Mouse (Mus musculus) 3T3-L1 (cell line): ENCODE measurements around the gene Vezt.

Experiments
- DNase-seq: peaks from one replicate; pipeline ENCODE4 v3.0.0-alpha.2; 2015; ENCODE audit warnings: low read depth, low spot score

Gene Vezt

DNA sequence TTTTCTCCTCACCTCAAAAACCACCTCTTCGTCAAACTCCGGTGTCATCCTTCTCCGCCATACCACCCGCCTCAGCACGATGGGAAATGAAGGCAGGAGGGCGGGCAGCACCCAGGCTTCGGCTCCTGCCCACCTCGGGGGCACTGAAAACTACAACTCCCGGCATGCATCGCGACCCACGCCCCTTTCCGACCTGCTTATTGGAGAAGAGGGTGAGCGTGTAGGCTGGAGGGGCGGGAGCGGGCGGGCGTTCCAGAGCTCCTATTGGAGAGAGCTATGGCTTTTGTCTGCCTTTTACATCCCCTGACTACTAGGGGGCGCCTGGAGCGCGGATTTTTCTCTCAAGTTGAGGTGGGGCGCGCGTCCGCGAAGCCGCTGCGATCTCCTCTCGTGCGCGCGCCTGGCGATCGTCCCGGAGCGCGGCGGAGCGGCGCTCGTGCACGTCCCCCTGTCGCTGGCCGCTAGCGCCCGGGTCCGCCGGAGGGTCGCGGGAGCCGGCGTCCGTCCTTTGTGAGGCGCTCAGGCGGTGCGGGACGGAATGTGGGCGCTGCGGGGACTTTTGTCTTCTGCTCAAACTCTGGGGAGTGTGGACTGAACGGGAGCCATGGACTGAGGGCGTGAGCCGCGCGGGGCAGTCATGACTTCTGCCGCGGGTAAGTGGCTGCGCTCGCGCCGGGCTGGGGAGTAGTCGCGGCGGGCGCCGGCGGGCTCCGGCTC is at the start of gene Vezt, which contains the start of gene Fgd6:
Gene Vezt, minus strand, starts transcription at position 160 of the 717 bp plus-strand sequence.
Gene Fgd6, plus strand, starts transcription at position 344 of the 717 bp plus-strand sequence.
- DNase-seq: peak; percentile 99

GRCm38 (mm10) chr10:94082040-94082734 is 46.6 kb upstream of the Vezt start:
- no peak for DNase-seq

DNA sequence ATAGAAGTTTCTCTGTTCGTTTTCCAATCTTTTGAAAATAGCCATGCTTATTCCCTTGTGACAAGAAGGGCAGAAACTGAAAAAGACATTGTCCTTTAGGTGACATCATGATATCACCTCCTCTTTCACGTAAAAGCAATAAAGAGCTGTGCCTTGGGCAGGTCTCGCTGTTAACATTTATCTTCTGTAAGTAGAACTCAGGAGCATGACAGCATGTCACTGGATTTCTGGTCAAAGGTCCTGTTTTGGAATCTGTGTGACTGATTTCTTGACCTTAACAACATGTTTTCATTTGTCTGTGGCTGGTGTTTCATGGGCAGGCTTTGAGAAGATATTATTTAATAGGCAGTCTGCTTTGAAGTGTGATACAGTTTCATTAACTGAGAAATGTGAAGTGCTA is 45.1 kb upstream of the Vezt start:
- DNase-seq: no peak

- no peak for DNase-seq
These were observed 41.6 kb upstream of the Vezt start for GRCm38 (mm10) chr10:94076966-94077825.

GRCm38 (mm10) chr10:94072916-94073465 is 37.4 kb upstream of the Vezt start:
- DNase-seq: peak; percentile 43

DNA sequence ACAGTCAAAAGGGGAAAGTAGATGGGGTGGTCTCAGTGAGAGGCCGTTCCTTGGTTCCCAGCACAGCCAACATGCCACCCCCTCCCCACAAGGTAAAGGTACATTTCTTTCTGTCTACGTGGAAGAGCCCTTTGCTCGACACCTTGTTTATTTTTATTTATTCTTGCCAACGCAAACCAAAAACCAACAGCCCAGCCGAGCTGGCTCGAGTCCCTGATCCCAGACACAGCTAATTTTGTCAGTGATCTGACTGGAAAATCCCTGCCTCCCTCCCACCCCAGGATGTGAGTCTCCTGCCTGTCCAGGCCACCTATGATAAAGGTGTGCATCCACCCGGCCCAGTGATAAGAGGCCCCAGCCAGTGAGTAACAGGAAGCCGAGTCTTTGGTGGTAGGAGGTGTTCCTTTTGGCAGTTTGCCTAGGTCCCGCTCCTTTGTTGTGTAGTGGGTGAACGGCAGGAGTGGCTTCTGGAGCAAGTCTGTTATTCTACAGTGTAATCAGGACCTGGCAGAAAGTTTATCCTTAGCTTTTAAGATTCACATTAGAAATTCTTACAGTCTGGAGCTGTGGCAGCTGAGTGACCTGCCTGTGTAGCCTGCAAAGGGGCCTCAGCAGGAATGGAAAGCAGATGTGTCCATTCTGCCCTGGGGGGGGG is 36.8 kb upstream of the Vezt start:
- peak; percentile 1 for DNase-seq

GRCm38 (mm10) chr10:94071641-94072040 is 36.0 kb upstream of the Vezt start:
- DNase-seq: no peak

GRCm38 (mm10) chr10:94068701-94069100 is 33.1 kb upstream of the Vezt start:
- DNase-seq: no peak

- DNase-seq: no peak
These were observed 31.3 kb upstream of the Vezt start for GRCm38 (mm10) chr10:94066896-94067295.

DNA sequence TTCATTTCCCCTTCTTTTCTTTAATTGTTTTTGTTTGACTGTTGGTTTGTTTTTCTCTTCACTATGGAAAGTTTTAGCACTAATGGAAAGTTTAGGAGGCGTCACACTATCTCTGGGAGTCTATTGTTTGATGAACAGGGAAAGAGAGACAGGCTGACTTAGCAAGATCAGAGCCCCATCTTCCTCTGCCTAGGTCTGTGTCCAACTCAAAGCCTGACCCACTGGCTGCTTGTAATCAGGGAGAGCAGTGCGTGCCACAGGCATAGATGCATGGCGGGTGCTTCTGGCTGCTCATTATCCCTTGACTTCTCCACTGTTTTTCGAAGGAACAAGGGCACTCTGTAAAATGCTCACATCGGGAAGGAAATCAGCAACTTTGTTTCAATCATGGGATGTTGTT is 26.7 kb upstream of the Vezt start:
- DNase-seq: no peak

DNA sequence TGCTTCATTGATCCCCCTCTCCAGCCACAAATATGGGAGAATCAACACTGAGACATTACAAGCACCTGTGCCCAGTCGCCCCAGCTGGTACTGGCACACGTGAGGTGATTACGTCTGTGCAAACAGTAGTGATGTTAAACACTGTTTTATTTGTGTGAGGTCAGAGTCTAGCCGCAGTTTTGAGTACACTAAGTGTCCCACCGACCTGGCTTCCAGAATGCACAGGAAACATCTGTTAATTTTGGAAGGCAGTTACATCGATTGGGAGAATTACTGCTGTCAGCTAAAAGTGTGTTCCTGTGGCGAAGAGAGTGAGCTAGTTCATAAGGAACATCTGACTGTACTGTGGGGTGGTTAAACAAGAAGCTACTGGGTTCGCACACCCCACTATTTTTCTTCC is 24.6 kb upstream of the Vezt start:
- no peak for DNase-seq

DNA sequence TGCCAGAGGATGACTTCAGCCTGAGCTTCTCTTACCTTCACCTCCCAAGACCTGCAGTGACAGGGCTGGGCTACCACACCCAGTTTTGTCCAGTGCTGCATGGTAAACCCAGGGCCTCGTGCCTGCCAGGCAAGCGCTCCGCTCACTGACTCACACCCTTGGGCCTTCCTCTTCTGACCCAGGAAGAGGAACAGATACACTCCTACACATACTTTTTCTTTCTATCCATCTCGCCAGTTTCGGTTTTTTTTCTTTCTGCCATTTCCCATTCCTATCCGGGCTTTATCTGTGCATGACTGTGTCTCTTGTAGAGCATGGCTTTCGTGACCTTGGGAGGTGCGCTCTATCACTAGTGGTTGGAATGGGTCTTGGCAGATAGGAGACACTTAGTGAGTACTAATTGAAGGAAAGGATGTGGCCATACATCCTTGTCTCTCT is 24.0 kb upstream of the Vezt start:
- DNase-seq: no peak

DNA sequence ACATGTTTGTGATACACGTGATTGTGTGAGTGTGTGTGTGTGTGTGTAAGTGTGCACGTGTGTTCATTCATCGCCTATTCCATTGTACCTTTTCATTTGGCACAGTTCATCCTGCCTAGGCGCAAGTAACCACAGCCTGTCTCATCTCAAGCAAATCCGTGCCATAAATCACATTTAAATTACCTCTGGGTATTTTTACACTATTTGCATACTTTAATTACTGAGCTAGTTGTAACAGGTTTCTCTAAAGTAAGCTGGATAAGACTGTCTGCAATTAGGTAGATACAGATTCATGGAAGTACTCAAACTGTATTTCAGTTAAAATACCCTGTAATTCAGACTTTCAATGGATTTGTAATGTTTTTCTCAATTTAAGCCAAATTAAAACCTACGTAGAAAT is 20.9 kb upstream of the Vezt start:
- no peak for DNase-seq

- no peak for DNase-seq
These were observed 15.1 kb upstream of the Vezt start for GRCm38 (mm10) chr10:94050736-94051135.

DNA sequence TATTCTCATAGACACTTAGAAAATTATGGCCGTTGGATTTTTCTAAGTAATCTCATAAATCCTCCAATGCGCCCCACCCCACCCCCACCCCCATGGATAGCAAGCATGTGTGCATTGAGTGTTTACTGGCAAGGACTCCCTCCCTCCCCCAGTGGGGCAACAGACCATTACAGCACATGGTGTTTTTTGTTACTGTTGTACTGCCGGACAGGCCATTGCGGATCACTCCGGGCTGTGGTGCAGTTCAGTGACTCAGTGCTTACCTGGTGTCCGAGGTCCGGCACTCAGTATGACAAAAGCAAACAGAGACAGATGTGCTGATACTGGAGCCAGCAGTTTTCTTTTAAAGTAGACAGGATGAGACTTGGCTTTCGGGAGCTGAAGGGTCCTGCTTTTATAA is 13.5 kb upstream of the Vezt start:
- DNase-seq: no peak

DNA sequence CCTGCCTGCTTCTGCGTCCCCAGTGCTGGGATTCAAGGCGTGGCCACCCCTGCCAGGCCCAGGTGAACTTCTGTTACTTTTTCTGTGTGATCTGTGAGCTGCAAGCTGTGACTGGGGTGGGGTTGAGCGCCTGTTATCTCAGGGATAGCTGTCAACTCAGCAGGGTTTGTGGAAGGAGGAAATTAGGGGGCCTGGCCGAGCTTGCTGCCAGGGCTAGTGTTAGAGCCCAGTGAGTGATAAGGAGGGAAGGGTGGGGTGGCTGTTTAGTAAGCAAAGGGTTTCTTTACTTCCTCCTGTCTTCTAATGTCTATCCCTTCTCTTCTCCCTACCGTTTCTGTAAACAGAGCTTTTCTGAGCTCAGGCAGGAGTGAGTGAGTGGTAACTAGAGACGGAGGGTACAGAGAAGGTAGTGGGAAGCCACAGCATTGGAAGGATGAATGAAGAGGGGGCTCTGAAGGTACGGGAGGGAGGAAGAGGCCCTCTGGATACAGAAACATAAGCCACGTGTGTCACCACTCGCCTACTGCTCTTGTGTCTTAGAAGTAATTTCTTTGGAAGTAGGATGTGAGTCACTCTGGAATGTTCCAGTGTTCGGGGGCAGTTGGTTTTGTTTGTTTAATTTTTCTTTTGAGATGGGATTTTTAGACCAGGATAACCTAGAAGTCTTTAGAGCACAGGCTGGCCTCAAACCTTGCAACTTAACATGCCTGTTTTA is 12.4 kb upstream of the Vezt start:
- peak; percentile 72 for DNase-seq

- no peak for DNase-seq
These were observed 11.4 kb upstream of the Vezt start for GRCm38 (mm10) chr10:94047024-94047423.

GRCm38 (mm10) chr10:94045301-94045700 is 9.7 kb upstream of the Vezt start:
- no peak for DNase-seq

DNA sequence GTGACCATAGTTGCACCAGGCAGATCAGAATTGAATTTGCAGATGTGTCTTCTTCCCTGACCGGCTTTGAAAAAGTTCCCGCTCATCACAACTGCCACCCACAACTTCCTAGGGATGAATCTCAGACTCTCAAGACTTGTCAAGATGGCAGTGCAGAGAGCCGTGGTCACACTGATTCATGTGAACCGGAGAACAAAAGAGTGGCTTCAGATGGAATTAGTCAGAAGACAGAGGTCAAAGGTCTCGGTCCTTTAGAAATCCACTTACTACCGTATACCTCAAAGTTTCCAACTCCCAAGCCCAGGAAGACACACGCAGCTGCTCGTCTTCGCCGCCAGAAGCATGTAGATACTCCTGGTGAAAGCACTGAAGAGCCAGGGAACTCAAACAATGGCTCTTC is 8.3 kb upstream of the Vezt start:
- DNase-seq: no peak

GRCm38 (mm10) chr10:94038366-94039260 is 3.0 kb upstream of the Vezt start:
- DNase-seq: peak; percentile 43
